Mouse (Mus musculus): ENCODE results near the gene Rsbn1l. TPM values are rescaled to one million over a fixed set of nuclear protein-coding genes. Genes with fewer than 3 reads are reported as not detected.

Gene Rsbn1l
- polyA plus RNA-seq, 1 experiment from 2014 or later: 5.1 TPM

DNA sequence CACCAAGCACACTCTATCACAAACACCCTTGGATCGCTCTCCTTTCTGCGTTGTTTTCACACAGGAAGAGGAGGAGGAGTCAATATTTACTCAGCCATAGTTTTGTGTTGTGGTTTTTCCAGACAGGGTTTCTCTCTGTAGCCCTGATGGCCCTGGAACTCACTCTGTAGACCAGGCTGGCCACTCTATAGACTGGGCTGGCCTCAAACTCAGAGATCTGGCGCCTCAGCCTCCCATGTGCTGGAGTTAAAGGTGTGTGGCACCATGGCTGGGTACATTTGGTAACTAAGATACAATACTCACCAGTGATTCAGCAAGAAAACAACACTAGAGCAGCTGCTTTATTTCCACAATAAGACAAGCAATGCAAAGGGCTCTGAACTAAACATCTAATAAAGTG is 13.7 kb downstream of the Rsbn1l start:
- Histone ChIP-seq H3K36me3 (ENCODE audit: control insufficient read depth, insufficient read depth) (no peaks in the 10 kb centered on the region), H3K27ac (ENCODE audit: low read length) (no peak overlapping the region), H3K4me2 (ENCODE audit: low read length) (no peak overlapping the region), H3K4me1 (replicated peaks; ENCODE audit: control insufficient read depth, insufficient read depth, low read length) (0 out of 2 replicates have a peak, but pooled peaks cover 8% of the 10 kb centered on the region), H3K27me3 (replicated peaks; ENCODE audit: control insufficient read depth, insufficient read depth, low read length) (no peaks in the 10 kb centered on the region), H3K9me3 (ENCODE audit: control insufficient read depth, low read length) (no peaks in the 10 kb centered on the region), H3K4me3 (replicated peaks; ENCODE audit: low read length) (no peak overlapping the region), H3K9ac (replicated peaks; ENCODE audit: low read depth, low read length) (no peak overlapping the region)
- no peak for ATAC-seq
- 93% methylated on average over 3 of the region's 3 CpGs for WGBS

DNA sequence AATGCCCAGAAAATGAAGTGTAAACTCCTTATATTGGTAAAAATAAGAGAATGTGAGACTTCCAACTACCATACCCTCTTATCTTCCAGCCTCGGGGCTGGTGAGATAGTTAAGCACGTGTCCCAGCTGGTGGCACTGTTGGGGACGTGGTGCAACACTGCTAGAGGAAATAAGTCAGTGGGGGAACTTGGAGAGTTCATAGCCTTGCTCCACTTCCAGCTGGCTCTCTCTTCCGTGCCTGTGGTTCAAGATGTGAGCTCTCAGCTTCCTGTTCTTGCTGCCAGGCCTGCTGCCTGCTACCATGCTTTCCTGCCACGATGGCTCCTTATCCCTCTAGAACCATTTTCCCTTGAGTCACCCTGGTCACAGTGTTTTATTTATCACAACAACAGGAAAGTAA is 15.0 kb downstream of the Rsbn1l start:
- no peak overlapping the region for H3K4me2 ChIP-seq (ENCODE audit: low read length)
- H3K4me3 ChIP-seq (replicated peaks; ENCODE audit: low read length): no peak overlapping the region
- 0 out of 2 replicates have a peak, but pooled peaks cover 8% of the 10 kb centered on the region for H3K4me1 ChIP-seq (replicated peaks; ENCODE audit: control insufficient read depth, insufficient read depth, low read length)
- no peaks in the 10 kb centered on the region for H3K36me3 ChIP-seq (ENCODE audit: control insufficient read depth, insufficient read depth)
- H3K9me3 ChIP-seq (ENCODE audit: control insufficient read depth, low read length): no peaks in the 10 kb centered on the region
- no peak overlapping the region for H3K9ac ChIP-seq (replicated peaks; ENCODE audit: low read depth, low read length)
- 62% methylated on average over 5 of the region's 5 CpGs for WGBS
- no peak for ATAC-seq
- no peak overlapping the region for H3K27ac ChIP-seq (ENCODE audit: low read length)
- no peaks in the 10 kb centered on the region for H3K27me3 ChIP-seq (replicated peaks; ENCODE audit: control insufficient read depth, insufficient read depth, low read length)

- Histone ChIP-seq H3K27me3 (replicated peaks; ENCODE audit: control insufficient read depth, insufficient read depth, low read length) (no peaks in the 10 kb centered on the region), H3K36me3 (ENCODE audit: control insufficient read depth, insufficient read depth) (no peaks in the 10 kb centered on the region), H3K27ac (ENCODE audit: low read length) (no peak overlapping the region), H3K4me1 (replicated peaks; ENCODE audit: control insufficient read depth, insufficient read depth, low read length) (0 out of 2 replicates have a peak, but pooled peaks cover 8% of the 10 kb centered on the region), H3K4me3 (replicated peaks; ENCODE audit: low read length) (no peak overlapping the region), H3K4me2 (ENCODE audit: low read length) (no peak overlapping the region), H3K9ac (replicated peaks; ENCODE audit: low read depth, low read length) (no peak overlapping the region), H3K9me3 (ENCODE audit: control insufficient read depth, low read length) (no peaks in the 10 kb centered on the region)
- 66% methylated on average over 4 of the region's 4 CpGs for WGBS
- peak; percentile 44; the same call in 1 of the 2 replicates for ATAC-seq
Measured at GRCm38 (mm10) chr5:20940696-20941095, 15.5 kb downstream of the Rsbn1l start.

- H3K4me3 ChIP-seq (replicated peaks; ENCODE audit: low read length): no peak overlapping the region
- no peak for ATAC-seq
- H3K4me2 ChIP-seq (ENCODE audit: low read length): no peak overlapping the region
- H3K27me3 ChIP-seq (replicated peaks; ENCODE audit: control insufficient read depth, insufficient read depth, low read length): no peaks in the 10 kb centered on the region
- H3K27ac ChIP-seq (ENCODE audit: low read length): no peak overlapping the region
- H3K9ac ChIP-seq (replicated peaks; ENCODE audit: low read depth, low read length): no peak overlapping the region
- WGBS: 93% methylated on average over 6 of the region's 6 CpGs
- no peaks in the 10 kb centered on the region for H3K9me3 ChIP-seq (ENCODE audit: control insufficient read depth, low read length)
- 0 out of 2 replicates have a peak, but pooled peaks cover 8% of the 10 kb centered on the region for H3K4me1 ChIP-seq (replicated peaks; ENCODE audit: control insufficient read depth, insufficient read depth, low read length)
- H3K36me3 ChIP-seq (ENCODE audit: control insufficient read depth, insufficient read depth): no peaks in the 10 kb centered on the region
Measured at GRCm38 (mm10) chr5:20940040-20940571, 16.1 kb downstream of the Rsbn1l start.

DNA sequence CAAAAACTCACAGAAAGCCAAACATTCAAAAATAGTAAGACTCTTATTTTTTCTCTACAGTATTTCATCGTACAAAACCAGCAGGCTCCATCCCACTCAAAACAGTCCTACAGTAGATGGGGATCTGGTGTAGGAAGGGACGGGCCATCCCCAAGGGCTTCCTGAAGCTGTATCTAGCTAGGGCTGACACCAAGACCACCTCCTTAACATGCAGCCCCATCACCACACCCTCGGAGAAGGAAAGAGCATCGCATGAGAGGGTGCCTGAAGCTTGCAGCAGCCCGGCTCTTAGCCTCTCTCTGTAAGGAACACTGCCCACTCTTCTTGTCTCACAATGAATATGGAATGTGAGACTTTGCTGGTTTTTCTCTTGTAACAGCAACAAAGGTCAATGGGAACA is 17.7 kb downstream of the Rsbn1l start:
- no peak overlapping the region for H3K9ac ChIP-seq (replicated peaks; ENCODE audit: low read depth, low read length)
- H3K9me3 ChIP-seq (ENCODE audit: control insufficient read depth, low read length): no peaks in the 10 kb centered on the region
- no peaks in the 10 kb centered on the region for H3K27me3 ChIP-seq (replicated peaks; ENCODE audit: control insufficient read depth, insufficient read depth, low read length)
- no peak overlapping the region for H3K27ac ChIP-seq (ENCODE audit: low read length)
- no peaks in the 10 kb centered on the region for H3K36me3 ChIP-seq (ENCODE audit: control insufficient read depth, insufficient read depth)
- no peak overlapping the region for H3K4me3 ChIP-seq (replicated peaks; ENCODE audit: low read length)
- no peak overlapping the region for H3K4me2 ChIP-seq (ENCODE audit: low read length)
- H3K4me1 ChIP-seq (replicated peaks; ENCODE audit: control insufficient read depth, insufficient read depth, low read length): 0 out of 2 replicates have a peak, but pooled peaks cover 8% of the 10 kb centered on the region
- ATAC-seq: no peak
- 73% methylated on average over 5 of the region's 5 CpGs for WGBS

- Histone ChIP-seq H3K27ac (ENCODE audit: low read length) (no peak overlapping the region), H3K9me3 (ENCODE audit: control insufficient read depth, low read length) (no peaks in the 10 kb centered on the region), H3K4me3 (replicated peaks; ENCODE audit: low read length) (no peak overlapping the region), H3K36me3 (ENCODE audit: control insufficient read depth, insufficient read depth) (no peaks in the 10 kb centered on the region), H3K4me1 (replicated peaks; ENCODE audit: control insufficient read depth, insufficient read depth, low read length) (0 out of 2 replicates have a peak, but pooled peaks cover 8% of the 10 kb centered on the region), H3K27me3 (replicated peaks; ENCODE audit: control insufficient read depth, insufficient read depth, low read length) (no peaks in the 10 kb centered on the region), H3K4me2 (ENCODE audit: low read length) (no peak overlapping the region), H3K9ac (replicated peaks; ENCODE audit: low read depth, low read length) (no peak overlapping the region)
- WGBS: 83% methylated on average over 5 of the region's 5 CpGs
- no peak for ATAC-seq
Measured at GRCm38 (mm10) chr5:20935934-20936333, 20.3 kb downstream of the Rsbn1l start.

- Histone ChIP-seq H3K4me3 (replicated peaks; ENCODE audit: low read length) (no peak overlapping the region), H3K9me3 (ENCODE audit: control insufficient read depth, low read length) (no peaks in the 10 kb centered on the region), H3K36me3 (ENCODE audit: control insufficient read depth, insufficient read depth) (no peaks in the 10 kb centered on the region), H3K4me2 (ENCODE audit: low read length) (no peak overlapping the region), H3K27me3 (replicated peaks; ENCODE audit: control insufficient read depth, insufficient read depth, low read length) (no peaks in the 10 kb centered on the region), H3K4me1 (replicated peaks; ENCODE audit: control insufficient read depth, insufficient read depth, low read length) (0 out of 2 replicates have a peak, but pooled peaks cover 2% of the 10 kb centered on the region), H3K27ac (ENCODE audit: low read length) (no peak overlapping the region), H3K9ac (replicated peaks; ENCODE audit: low read depth, low read length) (no peak overlapping the region)
- ATAC-seq: no peak
- 97% methylated on average over 3 of the region's 3 CpGs for WGBS
Measured at GRCm38 (mm10) chr5:20932585-20932984, 23.6 kb downstream of the Rsbn1l start.

GRCm38 (mm10) chr5:20931300-20931699 is 24.9 kb downstream of the Rsbn1l start:
- Histone ChIP-seq H3K27me3 (replicated peaks; ENCODE audit: control insufficient read depth, insufficient read depth, low read length) (no peaks in the 10 kb centered on the region), H3K4me2 (ENCODE audit: low read length) (no peak overlapping the region), H3K36me3 (ENCODE audit: control insufficient read depth, insufficient read depth) (no peaks in the 10 kb centered on the region), H3K27ac (ENCODE audit: low read length) (no peak overlapping the region), H3K4me3 (replicated peaks; ENCODE audit: low read length) (no peak overlapping the region), H3K9me3 (ENCODE audit: control insufficient read depth, low read length) (no peaks in the 10 kb centered on the region), H3K4me1 (replicated peaks; ENCODE audit: control insufficient read depth, insufficient read depth, low read length) (0 out of 2 replicates have a peak, but pooled peaks cover 2% of the 10 kb centered on the region), H3K9ac (replicated peaks; ENCODE audit: low read depth, low read length) (no peak overlapping the region)
- 89% methylated on average over 3 of the region's 3 CpGs for WGBS
- no peak for ATAC-seq

- Histone ChIP-seq H3K9ac (replicated peaks; ENCODE audit: low read depth, low read length) (no peak overlapping the region), H3K4me3 (replicated peaks; ENCODE audit: low read length) (no peak overlapping the region), H3K4me2 (ENCODE audit: low read length) (no peak overlapping the region), H3K36me3 (ENCODE audit: control insufficient read depth, insufficient read depth) (no peaks in the 10 kb centered on the region), H3K27me3 (replicated peaks; ENCODE audit: control insufficient read depth, insufficient read depth, low read length) (no peaks in the 10 kb centered on the region), H3K9me3 (ENCODE audit: control insufficient read depth, low read length) (no peaks in the 10 kb centered on the region), H3K4me1 (replicated peaks; ENCODE audit: control insufficient read depth, insufficient read depth, low read length) (0 out of 2 replicates have a peak, but pooled peaks cover 2% of the 10 kb centered on the region), H3K27ac (ENCODE audit: low read length) (no peak overlapping the region)
- ATAC-seq: no peak
Measured at GRCm38 (mm10) chr5:20930430-20930829, 25.8 kb downstream of the Rsbn1l start.

Measured in forebrain, embryonic 16.5 days (tissue).